Mouse (Mus musculus): ENCODE results near the gene Prr27. TPM values are rescaled to one million over a fixed set of nuclear protein-coding genes. Genes with fewer than 3 reads are reported as not detected.

The Prr27 gene
- total and polyA plus RNA-seq, 2 experiments from 2014 or later = not detected

DNA sequence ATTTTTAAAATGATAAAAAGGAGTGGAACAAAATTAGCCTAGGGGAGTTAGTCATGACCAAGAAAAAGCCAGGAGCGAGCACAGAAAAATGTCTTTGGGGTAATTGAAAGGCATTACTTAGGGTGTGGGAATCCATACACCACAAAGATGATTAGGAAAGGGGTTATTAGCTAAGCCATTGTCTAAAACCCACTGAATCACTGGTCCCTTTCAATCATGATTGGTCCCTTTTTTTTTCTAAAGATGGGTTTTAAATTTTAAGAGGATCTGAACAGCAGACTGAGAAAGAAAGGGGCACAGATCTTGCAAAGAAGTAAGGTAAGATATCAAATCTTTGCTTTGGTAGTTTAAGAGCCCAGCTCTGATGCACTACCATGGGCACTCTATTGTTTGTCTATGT is 59.2 kb downstream of the Prr27 start, which contains the start of gene Odam:
Gene Odam (plus strand): TSS at position 301 of the 400 bp plus-strand sequence.
- DNase-seq (no peak), ATAC-seq (no peak)
- no peaks in the 10 kb centered on the region for H3K4me1 ChIP-seq (ENCODE audit: insufficient read depth)
- WGBS = 67% methylated on average over 1 of the region's 1 CpGs
- no peak within 1 kb of the TSS for H3K27ac ChIP-seq (ENCODE audit: low read depth, low read length)
- no peaks in the 10 kb centered on the region for H3K36me3 ChIP-seq (ENCODE audit: insufficient read depth)
- no peak within 1 kb of the TSS for H3K9ac ChIP-seq
- no peaks in the 10 kb centered on the region for H3K9me3 ChIP-seq (ENCODE audit: low read length)
- TF ChIP-seq CTCF (IDR thresholded peaks at IDR 0.05; ENCODE audit: low read depth) = no peak
- no peak within 1 kb of the TSS for H3K4me2 ChIP-seq (ENCODE audit: low read depth)
- no peaks in the 10 kb centered on the region for H3K27me3 ChIP-seq (ENCODE audit: insufficient read depth, low read length)
- H3K4me3 ChIP-seq (ENCODE audit: low read depth, low read length) = no peak within 1 kb of the TSS

Other genes starting within 250 kb of the Prr27 start
- gene Sult1e1, start 234.1 kb upstream of the Prr27 start, total RNA-seq (2014; rRNA removed) = not detected in 2 replicates
- gene Sult1e1, start 234.1 kb upstream of the Prr27 start, polyA plus RNA-seq (2015; fragmentation: Nextera tagmentation; extraction: Ambion mirVana) = not detected in 2 replicates
- gene Csn1s1, start 159.5 kb upstream of the Prr27 start, total RNA-seq (2014; rRNA removed) = not detected in 2 replicates
- not detected in 2 replicates for gene Csn1s1, start 159.5 kb upstream of the Prr27 start, polyA plus RNA-seq (2015; fragmentation: Nextera tagmentation; extraction: Ambion mirVana)
- not detected in 2 replicates for gene Csn2, start 126.1 kb upstream of the Prr27 start, total RNA-seq (2014; rRNA removed)
- gene Csn2, start 126.1 kb upstream of the Prr27 start, polyA plus RNA-seq (2015; fragmentation: Nextera tagmentation; extraction: Ambion mirVana) = not detected in 2 replicates
- not detected in 2 replicates for gene Csn1s2a, start 51.1 kb upstream of the Prr27 start, total RNA-seq (2014; rRNA removed)
- not detected in 2 replicates for gene Csn1s2a, start 51.1 kb upstream of the Prr27 start, polyA plus RNA-seq (2015; fragmentation: Nextera tagmentation; extraction: Ambion mirVana)
- not detected in 2 replicates for gene Csn1s2b, start 17.6 kb upstream of the Prr27 start, total RNA-seq (2014; rRNA removed)
- gene Csn1s2b, start 17.6 kb upstream of the Prr27 start, polyA plus RNA-seq (2015; fragmentation: Nextera tagmentation; extraction: Ambion mirVana) = not detected in 2 replicates
- 0.29 TPM in 1 of 2 replicates, not detected in the other for gene Odam, start 59.3 kb downstream of the Prr27 start, total RNA-seq (2014; rRNA removed)
- not detected in 2 replicates for gene Odam, start 59.3 kb downstream of the Prr27 start, polyA plus RNA-seq (2015; fragmentation: Nextera tagmentation; extraction: Ambion mirVana)
- not detected in 2 replicates for gene Csn3, start 99.9 kb downstream of the Prr27 start, total RNA-seq (2014; rRNA removed)
- not detected in 2 replicates for gene Csn3, start 99.9 kb downstream of the Prr27 start, polyA plus RNA-seq (2015; fragmentation: Nextera tagmentation; extraction: Ambion mirVana)
- 0.14 and 0.15 TPM in 2 replicates for gene 2310003L06Rik, start 143.8 kb downstream of the Prr27 start, total RNA-seq (2014; rRNA removed)
- 0.20 TPM in 1 of 2 replicates, not detected in the other for gene 2310003L06Rik, start 143.8 kb downstream of the Prr27 start, polyA plus RNA-seq (2015; fragmentation: Nextera tagmentation; extraction: Ambion mirVana)
- not detected in 2 replicates for gene Gm28434, start 143.8 kb downstream of the Prr27 start, total RNA-seq (2014; rRNA removed)
- gene Gm28434, start 143.8 kb downstream of the Prr27 start, polyA plus RNA-seq (2015; fragmentation: Nextera tagmentation; extraction: Ambion mirVana) = 0.48 TPM in 1 of 2 replicates, not detected in the other
- not detected in 2 replicates for gene Cabs1, start 153.8 kb downstream of the Prr27 start, total RNA-seq (2014; rRNA removed)
- gene Cabs1, start 153.8 kb downstream of the Prr27 start, polyA plus RNA-seq (2015; fragmentation: Nextera tagmentation; extraction: Ambion mirVana) = not detected in 2 replicates
- gene Smr3a, start 176.9 kb downstream of the Prr27 start, total RNA-seq (2014; rRNA removed) = 0.38 and 1.0 TPM in 2 replicates
- gene Smr3a, start 176.9 kb downstream of the Prr27 start, polyA plus RNA-seq (2015; fragmentation: Nextera tagmentation; extraction: Ambion mirVana) = 0.38 TPM in 1 of 2 replicates, not detected in the other

Measured in forebrain, postnatal 0 days (tissue).